Mouse (Mus musculus) heart, adult 18-20 months (tissue): Measurements from ENCODE around the gene Pxk. TPM values are rescaled to one million over a fixed set of nuclear protein-coding genes. Genes with fewer than 3 reads are reported as not detected.
"Not testable (repeated sequence)": the region's sequence is repeated elsewhere in the genome, so short reads cannot be mapped to it uniquely, and the experiment has no call there.

Experiments used
- DNase-seq, 2 experiments: peaks; one replicate each; pipeline ENCODE4 v3.0.0; 2021 to 2022; ENCODE audit warnings: mixed read lengths in 1 of 2
- total RNA-seq, 2 experiments: library from RNA; stranded (reverse); gene quantifications; 2 replicates each; pipeline ENCODE4 v1.2.3; 2021

Pxk gene
- total RNA-seq, 2 experiments from 2014 or later, result 22.0 to 25.2 TPM

DNA sequence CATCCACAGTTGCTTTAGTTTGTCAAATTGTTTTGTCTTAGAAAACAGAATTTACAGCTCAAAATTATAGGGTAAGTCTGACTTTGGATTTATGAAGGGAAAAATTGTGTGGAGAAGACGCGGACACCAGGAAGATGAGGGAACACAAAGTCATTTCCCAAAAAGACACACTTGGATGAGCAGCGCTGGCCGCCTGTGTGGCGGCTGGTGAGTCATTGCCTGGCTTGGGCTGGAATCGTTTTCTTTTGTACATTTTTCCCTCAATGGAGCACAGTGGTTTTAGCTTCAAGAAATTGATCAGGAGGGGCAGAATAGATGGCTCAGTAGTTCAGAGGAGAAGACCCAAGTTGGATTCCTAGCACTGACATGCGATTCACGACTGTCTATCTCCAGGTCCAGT is 3.9 kb downstream of the Pxk start:
- DNase-seq, result no peak

DNA sequence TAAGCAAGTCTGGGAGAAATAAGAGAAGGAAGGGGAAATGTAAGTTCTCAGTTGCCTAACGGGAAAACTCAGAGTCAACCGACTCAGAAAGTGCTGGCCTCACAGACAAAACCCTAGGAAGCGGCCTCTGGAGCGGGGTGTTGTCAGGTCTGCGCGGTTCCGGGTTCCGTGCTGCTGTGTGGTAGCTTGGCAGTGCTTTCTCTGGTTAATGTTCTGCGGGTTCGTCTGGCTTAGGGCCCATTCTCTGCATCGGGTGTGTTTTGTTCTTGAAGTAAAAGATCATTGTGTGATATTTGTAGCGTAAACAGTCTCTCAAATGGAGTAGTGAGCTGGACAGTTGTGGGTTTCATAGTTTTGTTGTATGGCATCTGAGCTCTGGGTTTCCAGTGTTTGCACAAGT is 4.7 kb downstream of the Pxk start:
- DNase-seq, result no peak

DNA sequence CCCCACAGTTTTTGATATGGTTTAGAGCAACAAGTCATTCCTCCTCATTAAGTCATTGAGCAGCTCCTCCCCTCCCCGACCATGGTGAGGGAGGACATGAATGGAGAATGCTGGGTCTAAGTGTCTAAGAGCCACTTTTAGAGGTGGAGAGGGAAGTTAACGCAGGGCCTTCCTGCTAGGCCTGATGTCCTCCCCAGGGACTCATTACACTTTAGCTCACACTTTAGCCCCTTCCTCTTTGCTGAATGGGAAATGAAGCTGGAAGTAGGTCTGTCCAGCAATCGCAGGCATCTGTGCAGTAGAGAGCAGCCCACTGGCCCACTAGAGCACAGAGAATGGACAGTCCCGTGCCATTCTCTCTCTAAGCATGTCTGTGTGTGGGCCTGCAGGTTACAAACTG is 10.0 kb downstream of the Pxk start:
- no peak for DNase-seq

DNA sequence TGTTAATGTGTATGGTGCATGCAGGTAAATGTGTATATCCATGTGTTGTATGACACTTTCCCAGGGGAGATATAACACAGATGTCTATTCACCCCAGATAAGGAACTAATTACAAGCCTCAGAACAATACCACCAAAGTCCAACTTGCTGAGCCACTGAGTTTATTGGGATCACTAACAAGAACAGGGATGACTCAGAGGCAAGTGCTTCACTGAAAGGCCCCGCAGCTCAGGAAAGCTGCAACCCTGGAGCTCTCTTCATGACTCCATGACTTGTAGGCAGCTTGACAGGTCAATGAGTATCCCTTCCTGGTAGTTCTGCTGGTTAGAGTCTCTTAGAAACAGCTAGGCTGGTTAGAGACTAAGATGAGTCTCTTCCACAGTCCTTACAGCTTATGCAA is 11.0 kb downstream of the Pxk start:
- no peak for DNase-seq

DNA sequence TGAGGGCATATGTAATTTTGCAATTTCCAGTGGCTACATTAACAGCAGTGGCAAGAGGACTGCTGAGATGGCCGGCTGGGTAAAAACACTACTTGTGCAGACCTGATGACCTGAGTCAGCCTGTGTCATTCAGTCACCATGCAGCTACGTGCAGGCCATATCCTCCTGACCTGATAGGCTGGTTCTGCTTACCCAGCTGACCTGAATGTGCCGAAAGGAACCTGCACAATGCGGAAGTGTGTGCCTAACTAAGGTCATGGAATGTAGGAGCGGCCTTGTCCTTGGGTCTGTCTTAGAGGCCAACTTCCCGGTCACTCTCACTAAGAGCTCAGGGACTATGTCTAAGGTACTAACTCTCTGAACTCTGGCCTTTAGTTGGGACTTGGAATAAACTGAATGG is 13.5 kb downstream of the Pxk start:
- DNase-seq, result no peak

DNA sequence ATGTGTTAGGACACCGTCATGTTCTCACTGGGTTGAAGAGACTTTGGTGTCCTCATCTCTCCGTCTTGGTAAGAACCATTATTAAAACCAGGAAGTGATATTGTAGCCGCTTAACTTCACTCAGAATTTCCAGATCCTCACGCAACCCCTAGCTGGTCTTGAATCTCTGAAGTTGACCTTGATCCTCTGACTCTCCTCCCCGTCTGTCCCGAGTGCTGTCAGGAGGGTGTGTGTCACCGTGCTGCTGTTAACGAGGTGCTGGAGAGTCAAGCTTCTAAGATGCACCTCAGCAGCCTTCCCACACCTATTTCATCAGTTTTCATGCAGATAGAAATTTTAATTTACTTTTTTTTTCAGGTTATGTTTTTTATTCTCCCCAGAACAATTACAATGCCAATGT is 14.0 kb downstream of the Pxk start:
- DNase-seq, result no peak

DNA sequence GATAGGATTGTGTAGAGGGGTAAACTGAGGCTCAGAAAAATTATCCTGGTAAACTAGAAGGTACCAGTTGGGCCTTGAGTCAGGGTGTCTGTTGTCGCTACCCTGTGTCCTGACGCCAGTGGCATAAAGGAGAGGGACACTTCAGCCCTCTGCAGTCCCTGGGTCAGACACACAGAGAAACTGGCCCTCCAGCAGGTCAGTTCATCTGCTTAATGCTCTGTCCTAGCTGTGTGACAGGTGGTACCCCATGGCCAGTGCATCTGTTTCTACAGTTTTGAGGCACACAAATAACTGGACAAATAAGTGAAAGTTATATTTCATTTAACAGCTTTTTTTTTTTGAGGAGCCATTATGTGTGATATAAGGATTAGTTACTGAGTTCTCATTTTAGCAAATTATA is 15.6 kb downstream of the Pxk start:
- no peak for DNase-seq

DNA sequence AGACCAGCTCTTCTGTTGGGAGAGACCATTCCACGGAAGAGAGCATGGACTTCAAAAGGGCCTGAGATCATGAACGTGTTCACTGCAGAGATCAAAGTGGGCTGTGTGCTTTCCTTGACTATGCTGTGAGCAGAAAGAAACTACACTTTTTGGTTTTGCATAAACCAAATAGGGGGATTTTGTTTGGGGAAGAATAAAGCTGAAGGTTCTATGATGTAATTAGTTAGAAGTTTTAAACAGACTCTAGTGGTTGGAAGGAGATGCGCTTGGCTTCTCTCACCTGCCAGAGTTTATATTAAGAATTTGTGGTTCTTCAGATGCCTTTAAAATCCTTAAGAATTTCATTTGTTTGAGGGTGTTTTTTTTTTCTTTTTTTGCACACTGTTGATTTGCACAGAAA is 16.3 kb downstream of the Pxk start:
- no peak for DNase-seq

DNA sequence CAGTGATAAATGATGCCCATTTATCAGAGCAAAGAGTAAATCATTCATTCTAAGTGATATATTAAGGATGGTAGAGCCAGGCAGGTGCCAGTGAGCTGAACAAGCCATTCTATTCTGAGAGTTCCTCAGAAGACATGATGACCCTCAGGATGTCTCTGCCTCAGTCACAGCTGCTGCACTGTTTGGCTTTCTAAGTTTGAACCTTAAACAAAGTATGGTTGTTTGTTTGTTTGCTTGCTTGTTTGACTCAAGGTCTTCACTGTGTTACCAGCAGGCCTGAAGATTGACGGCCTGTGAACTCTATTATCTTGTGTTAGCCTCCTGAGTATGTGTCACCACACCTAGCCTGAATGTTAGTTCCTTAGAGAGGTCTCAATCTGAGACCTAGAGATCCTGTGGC is 16.7 kb downstream of the Pxk start:
- no peak for DNase-seq

DNA sequence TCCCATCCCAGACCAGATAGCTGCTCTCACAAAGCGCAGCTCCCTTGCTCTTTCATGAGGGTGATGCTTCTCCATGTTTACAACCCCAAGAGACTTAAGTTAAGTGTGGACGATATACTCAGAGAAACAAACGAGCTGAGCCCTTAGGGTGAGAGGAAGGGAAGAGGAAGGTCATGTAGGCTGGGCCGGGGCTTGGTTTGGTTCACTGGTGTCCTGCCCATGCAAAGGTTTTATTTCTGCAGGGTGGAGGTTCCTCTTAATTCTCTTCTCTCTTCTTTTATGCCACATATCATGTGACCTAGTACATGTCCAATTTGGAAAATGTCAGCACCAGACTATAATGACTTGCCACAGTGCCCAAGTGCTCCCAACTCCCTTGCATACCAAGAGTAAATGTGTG is 17.8 kb downstream of the Pxk start:
- no peak for DNase-seq

DNA sequence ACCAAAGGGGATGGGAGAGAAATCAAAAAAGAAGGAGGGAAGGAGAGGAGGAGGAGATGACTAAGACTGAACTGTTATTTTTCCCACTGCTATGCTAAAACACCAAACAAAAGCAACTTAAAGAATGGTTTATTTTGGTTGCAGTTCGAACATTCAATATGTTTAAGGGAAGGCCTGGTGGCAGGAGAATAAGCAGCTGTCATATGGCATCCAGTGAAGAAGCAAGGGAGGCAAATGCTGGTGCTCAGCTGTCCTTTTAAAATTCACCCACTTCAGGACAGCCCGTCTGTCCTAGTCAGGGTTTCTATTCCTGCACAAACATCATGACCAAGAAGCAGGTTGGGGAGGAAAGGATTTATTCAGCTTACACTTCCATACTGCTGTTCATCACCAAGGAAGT is 19.4 kb downstream of the Pxk start:
- DNase-seq, result no peak

DNA sequence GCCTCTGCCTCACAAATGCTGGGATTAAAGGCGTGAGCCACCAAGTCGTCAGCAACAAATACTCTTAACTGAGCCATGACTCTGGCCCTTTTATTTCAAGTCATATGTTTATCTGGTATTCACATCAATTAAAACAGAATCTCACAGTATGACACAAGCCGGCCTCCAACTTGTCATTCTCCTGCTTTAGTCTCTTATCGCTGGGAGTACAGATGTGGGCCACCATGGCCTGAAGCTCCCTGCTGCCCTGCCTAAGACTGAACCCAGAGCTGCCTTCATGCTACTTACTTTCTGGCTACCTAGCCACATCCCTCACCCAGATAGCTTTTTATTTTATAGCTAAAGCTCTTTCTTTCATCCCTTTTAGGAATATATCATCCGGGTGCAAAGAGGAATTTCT is 21.4 kb downstream of the Pxk start:
- DNase-seq, result no peak

DNA sequence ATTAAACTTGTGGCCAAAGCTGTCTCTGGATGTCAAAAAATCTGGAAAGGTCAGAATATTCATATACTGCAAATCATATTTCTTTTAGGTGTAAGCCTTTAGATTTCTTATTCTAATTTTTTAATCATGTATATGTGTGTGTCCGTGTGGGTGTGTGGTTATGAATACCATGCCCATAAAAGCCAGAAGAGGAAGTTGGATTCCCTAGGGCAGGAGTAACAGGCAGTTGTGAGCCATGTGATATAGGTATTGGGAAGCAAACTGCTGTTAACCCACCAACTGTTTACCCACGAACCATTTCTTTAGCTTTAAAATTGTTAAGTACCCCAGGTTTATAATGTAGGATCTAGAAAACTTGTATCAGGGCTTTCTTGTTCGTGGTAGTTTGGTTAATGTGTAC is 21.9 kb downstream of the Pxk start:
- no peak for DNase-seq

DNA sequence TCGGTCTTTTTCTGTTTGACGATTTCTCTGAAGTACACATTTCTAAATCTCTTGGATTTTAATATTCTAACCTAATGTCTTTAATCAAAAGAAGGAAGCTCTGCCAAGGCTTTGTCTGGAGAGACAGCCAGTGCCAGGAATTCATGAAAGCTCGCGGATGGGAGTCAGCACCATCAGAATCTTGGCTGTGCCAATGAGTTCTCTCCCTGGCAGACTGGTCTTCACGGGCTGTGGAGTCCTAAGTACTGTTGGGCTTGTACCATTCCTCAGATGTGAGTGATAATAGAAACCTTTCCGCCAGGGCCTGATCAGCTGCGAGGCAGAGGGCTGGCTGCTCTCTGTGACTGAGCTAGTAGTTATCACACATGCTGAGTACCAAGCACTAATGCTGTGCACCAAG is 25.1 kb downstream of the Pxk start:
- peak in 1 of 2 experiments; percentile 44 for DNase-seq

DNA sequence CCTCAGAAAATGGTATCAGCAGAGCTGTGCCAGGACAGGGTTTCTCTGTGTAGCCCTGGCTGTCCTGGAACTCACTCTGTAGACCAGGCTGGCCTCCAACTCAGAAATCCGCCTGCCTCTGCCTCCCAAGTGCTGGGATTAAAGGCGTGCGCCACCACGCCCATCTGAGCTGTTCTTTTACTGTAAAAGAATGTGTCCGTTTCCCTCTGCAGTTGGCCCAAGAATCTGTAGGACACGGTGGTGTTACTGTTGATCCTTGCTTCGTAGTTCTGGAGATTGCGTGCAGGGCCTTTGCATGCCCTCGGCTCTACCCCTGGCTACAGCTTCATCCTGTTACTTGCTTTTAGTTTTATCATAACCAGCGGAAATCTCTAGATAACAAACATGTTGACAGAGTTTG is 25.6 kb downstream of the Pxk start:
- DNase-seq, result not testable (repeated sequence)

DNA sequence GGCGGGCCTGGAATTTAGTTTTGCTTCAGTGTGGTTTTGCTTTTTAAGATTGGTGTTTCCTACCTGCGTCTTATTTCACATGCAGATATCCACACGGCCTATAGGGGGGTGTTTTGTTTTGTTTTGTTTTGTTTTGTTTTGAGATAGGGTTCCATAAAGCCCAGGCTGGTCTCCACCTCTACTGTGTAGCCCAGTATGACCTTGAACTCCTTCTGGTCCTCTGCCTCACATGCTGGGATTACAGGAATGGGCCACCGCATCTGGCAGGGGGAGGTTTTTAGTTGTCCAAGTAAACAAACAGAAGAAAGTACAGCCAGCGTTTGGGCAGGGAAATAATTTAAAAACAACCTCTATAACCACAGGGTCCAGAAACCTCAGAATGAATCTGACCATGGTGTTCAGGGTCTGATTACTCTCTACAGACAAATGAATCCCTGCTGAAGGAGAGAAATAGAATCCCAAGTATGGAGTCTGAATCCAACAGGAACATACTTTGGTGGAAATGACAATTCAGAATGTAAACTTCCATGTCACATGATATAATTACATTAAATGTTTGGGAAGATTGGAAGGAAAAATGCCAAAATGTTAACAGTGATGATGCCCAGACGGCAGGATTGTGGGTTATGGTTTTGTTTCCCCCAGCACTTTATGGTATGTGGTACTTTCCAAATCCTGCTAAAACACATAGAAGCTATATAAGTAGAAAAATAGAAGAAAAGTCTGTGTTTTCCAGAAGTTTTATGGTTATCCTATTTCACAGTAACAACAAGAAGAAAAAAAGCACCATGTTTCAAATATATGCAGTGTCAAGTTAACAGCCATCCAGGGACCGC is 26.3 kb downstream of the Pxk start:
- DNase-seq, result no peak

DNA sequence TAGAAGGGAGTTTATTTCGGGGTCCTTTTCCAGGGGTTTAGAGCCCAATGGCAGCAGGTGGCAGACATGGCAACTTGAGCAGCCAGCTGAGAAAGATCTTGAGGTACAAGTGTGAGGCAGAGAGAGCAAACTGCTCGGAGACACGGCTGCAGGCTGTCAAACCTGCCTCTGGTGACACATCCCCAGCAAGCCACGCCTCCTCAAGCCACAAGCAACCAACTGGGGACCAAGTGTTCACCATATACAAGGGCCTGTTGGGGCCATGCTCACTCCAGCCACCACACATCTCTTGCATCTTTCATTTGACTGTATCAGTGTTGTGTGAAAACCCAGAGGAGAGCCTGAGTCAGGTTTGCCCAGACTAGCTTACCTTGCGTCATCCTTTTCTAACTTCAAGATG is 30.0 kb downstream of the Pxk start:
- DNase-seq, result no peak

DNA sequence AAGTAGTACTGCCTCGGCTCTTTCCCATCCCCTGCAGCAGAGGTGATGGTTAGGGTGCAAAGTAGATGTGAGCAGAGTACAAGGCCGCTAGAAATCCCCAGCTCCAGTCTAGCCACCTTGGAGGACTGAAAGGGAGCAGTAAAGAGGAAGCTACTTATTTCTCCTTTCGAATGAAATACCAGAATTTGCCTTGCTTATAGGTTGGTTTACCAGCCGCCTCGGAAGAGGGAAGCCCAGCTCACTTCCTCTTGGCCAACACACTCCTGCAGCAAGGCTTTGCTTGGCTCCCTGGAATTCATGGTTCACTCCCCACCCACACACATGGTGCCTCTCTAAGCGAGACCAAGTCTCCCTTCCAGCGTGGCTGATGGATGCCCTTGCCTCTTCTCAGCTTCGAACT is 34.8 kb downstream of the Pxk start:
- peak in 1 of 2 experiments; percentile 38 for DNase-seq

DNA sequence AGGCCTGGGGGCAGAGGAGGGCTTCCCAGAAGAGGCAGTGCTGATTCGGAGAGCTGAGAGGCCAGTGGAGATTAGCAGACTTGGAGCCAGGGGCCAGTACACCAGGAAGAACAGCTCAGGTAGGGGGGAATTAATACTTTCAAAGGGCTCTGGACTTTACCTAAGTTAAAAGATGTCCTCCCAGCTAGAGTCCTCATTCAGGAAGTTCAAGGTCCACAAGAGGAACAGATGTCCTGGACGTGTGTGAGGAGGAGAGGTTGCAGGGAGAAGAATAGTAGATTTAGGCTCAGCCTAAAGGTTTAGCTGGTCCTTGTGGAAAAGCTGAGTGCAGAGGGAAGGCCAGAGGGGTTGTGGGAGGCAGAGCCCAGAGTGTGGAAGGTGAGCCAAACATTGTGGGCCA is 36.2 kb downstream of the Pxk start:
- no peak for DNase-seq

DNA sequence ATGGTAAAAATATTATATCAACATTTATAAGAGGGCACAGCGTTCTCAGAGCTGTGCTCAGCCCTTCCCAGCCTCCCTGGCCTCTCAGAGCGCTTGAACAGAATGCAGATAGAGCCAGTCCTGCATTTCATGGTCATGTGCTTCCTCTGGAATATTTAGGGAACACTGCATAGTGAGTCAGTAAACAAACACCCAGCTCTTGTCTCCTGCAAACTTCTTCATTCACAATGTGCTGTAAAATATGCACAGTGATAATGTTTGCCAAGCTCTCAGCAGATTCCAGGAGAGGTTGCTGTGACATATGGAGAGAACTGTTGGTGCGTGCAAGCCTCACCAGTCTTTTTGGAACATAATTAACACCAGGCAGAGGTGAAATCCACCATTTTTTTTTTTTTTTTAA is 37.1 kb downstream of the Pxk start:
- peak; percentile 41 to 42 for DNase-seq

DNA sequence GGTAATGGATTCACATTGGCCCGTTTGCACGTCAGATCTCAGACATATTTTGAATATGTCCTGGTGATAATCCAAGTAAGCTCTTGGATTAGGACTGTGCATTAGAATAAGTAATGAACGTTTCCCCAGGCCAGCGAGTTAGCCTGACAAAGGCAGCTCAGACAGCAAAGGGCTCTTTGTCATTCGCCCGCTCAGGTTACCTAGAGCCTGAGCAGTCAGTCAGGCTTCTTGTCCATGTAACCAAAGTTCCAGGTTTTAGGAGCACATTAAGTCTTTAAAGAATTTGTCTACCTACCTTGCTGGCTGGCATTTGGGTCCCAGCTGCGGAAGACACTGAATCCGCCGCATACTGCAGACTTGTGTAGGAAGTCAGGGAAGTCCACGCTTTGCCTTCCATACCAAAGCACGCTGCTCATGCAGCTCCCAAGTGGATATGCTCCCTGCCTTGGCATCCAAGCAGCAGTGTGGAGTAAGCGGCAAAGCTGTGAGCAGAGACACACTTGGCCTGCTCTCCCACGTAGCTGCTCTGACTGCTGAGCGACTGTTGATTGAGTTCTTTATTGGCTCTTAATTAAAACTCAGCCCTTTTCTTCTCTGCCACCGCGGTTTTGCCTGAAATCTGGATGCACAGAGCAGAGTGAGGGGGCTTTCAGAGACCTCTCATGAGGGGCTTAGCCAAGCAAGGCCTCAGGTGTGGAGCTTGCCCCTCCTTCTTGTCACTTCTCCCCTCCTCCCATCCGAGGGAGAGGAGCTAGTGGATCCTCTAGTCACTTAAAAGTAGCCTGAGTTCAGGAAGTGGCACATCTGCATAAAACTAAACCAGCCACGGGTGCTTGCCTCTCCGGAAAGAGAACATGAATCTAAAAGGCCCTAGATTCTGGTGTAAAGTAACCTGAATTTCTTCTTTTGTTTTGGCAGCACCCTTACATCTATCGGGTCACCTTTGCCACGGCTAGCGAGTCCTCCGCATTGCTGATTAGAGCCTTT is 42.0 kb downstream of the Pxk start:
- no peak for DNase-seq

DNA sequence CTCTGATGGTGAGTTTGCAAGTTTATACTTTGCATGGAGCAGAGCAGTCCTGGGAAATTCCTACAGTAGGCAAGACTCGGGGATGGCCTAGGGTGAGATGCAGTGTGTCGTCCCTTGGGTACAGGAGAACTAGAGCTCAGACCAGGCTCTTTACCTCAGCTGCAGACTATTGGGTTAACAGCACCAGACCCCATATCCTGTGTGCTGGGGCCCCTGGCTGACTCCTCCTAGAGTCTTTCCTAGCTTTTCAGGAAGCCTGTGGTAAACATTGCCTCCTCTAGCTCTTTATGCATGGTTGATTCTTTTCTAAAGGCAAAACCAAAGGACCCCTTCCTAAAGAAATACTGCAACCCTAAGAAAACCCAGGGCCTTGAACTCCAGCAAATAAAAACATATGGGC is 43.1 kb downstream of the Pxk start:
- no peak for DNase-seq
